Mouse (Mus musculus): ENCODE results near the gene Ecpas.
A peak's percentile ranks its signal among the peaks of the same experiment; 100 is the strongest.

The Ecpas gene

GRCm38 (mm10) chr4:58911069-58911830, 1.3 kb downstream of the Ecpas start:
- DNase-seq (ENCODE audit: low read depth), result peak; percentile 43

GRCm38 (mm10) chr4:58910175-58911068, 2.1 kb downstream of the Ecpas start:
- DNase-seq (ENCODE audit: low read depth), result no peak

DNA sequence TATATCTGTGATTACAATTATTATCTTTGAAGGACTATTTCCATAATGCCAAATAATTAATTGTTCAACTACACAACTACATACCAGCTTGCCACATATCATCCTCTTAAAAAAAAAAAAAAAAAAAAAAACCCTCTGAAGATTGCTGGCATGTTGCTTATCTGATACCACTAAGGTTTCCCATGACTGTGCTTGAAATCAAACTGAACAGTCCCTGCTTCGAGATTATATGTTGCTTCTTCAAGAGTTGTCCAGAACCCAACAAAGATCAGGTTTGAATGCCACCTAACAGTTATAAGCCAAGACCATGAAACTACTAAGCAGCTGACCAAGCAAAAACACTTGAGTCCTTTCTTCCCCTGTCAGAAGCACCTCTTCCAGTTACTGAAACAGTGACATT, 5.1 kb downstream of the Ecpas start:
- peak; percentile 67 for DNase-seq (ENCODE audit: low read depth)

DNA sequence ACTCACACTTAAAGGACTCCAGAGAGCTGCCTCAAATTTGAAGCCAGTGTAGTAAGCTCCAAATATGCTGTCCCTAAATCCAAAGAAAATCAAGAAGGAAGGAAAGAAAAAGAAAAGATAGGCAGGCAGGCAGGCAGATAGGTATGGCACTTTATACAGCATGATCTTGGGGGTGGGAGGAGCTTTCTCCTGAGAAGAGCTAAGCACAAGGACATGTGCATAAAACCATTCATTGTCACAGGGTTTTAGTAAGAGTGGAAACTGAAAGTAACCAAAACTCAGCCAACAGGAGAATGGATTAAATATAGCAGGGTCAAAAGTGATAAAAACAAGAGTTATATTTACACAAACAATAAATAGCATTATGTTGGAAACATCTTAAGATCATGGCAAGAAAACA, 14.2 kb downstream of the Ecpas start:
- peak; percentile 57 for DNase-seq (ENCODE audit: low read depth)

GRCm38 (mm10) chr4:58897436-58897835, 15.1 kb downstream of the Ecpas start:
- no peak for DNase-seq (ENCODE audit: low read depth)

GRCm38 (mm10) chr4:58894399-58894798, 18.1 kb downstream of the Ecpas start:
- no peak for DNase-seq (ENCODE audit: low read depth)

DNA sequence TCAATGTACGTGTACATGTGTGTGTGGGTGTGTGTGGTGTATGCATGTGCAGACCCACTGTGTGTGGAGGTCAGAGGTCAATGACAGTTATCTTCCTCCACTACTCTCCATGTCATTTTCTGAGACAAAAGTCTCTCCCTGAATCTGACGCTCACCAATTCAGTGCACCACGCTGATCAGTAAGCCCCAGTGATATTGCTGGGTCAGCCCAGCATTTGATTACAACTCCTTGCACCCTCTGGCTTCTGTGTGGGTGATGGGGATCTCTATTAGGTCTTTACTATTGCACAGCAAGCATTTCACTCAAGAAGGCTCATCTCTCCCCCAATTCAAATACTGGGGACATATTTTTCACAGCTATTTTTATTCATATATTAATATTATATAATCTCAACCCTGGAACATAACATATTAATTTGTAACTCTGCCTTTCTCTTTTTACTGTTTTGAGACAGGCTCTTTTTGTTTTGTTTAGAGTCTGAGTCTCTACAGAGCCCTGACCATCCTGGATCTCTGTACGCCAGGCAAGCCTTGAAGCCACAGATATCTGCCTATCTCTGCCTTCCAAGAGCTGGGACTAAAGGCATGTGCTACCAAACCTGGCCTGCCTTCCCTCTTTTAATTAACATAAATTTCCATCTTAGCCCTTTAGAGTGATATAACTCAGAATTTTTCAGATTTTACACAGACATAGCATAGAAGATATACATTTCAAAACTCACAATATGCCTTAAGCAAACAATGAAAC, 22.3 kb downstream of the Ecpas start:
- no peak for DNase-seq (ENCODE audit: low read depth)

DNA sequence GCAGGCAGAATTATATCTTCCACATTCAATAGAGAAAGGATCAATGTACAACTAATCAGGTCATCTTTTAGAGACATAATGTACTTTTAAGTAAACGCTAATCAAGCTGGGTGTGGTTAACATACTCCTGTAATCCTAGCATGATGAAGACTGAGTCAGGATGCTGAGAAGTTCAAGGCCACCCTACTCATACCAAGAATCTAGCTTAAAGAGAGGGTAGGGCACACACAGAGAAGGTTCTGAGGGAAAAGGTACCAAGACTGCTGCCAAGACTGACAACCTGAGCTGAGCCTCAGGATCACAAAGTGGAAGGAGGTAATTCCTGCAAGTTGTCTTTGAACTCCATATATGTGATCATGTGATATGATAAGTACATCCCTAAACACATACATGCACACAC, 24.0 kb downstream of the Ecpas start:
- peak; percentile 40 for DNase-seq (ENCODE audit: low read depth)

DNA sequence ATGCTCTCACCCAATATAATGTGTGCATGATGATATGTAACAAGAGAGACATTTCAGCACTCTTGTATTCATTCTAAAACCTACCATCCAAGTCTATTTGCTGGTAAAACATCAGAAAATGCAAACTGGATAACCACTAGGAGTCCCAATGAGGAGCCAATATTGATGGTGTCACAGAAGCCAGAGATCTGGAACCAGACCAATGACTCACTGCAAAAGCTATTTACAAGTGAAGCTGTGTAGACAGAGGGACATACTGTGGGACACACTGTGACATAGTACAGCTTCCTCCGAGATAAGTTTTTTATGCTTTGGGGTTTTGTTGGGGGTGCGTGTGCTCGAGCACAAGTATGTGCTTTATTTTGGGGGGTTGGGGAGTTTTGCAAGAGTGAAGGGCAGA, 24.9 kb downstream of the Ecpas start:
- peak; percentile 45 for DNase-seq (ENCODE audit: low read depth)

GRCm38 (mm10) chr4:58886778-58887177, 25.8 kb downstream of the Ecpas start:
- DNase-seq (ENCODE audit: low read depth), result no peak

DNA sequence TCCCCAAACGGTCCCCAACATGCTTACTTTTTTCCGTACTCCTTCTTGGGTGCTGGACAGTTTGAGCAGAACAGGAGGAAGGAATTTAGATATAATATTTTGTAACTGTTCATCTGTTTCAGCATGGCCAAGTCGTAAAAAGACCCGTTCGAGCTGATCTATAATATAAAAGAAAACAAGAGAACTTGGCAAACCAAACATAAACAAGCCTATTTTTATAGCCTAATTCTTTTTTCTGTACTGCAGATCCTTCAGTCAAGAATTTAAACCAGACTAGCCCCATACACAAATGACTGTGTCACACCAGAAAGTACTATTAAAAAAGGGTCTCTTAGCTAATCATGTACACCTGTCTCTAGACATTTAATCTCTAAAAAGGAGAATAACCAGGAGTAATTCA, 27.2 kb downstream of the Ecpas start:
- no peak for DNase-seq (ENCODE audit: low read depth)

DNA sequence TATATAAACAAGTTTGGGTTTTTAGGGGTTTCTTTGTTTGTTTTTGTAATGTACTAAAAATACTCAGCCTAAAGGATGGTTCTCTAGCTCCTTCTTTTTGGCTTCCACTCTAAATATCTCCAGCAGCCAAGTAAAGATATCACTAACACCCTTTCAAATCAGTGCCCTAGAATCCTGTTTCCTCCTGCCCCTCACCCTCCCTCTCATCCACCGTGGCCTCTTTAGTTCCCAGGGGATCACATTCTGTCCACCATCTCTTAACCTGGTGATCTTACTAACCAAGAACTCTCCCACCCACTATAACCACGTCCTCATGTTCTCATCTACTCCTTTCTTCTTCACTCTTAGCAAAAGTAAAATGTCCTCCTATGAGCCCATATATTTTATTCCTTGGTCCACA, 28.7 kb downstream of the Ecpas start:
- no peak for DNase-seq (ENCODE audit: low read depth)

DNA sequence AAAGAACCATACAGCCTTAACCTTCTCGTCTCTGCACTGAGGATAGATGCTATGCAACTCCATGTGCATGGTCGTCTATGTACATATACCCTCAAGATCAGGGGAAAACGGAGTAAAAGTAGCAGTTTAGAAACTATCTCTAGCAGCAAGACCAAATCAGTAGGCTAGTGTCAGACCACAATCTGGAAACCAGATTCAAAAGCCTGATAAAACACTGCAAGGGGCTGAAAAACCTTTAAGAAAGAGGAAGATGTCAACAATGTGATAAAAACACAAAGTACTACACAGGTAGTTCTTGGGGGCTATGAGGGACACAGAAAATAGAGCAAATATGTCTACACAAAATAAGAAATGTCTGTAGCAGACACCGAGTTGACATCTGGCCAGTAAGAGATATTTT, 38.2 kb downstream of the Ecpas start:
- DNase-seq (ENCODE audit: low read depth), result peak; percentile 65

- peak; percentile 68 for DNase-seq (ENCODE audit: low read depth)
Observed at GRCm38 (mm10) chr4:58867242-58867641, 45.3 kb downstream of the Ecpas start.

DNA sequence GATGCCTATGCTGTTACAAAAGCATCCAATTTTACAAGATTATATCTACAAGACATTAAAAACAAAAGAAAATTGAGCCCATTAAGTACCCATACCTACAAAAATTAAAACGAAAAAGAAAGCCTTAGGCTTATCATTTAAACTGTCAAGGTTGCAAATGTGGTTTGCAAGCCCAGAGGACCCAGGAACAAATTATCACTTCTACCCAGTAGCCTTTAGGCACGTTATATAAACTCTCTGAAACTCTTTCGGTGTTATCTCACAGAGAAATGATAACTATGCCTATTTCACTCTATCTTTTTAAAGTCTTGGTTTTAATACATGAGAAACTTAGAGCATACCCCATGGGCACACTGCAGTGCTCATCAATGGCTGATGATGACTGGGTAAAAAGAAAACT, 79.6 kb downstream of the Ecpas start:
- DNase-seq (ENCODE audit: low read depth), result no peak

- peak; percentile 69 for DNase-seq (ENCODE audit: low read depth)
Observed at GRCm38 (mm10) chr4:58825921-58826320, 86.6 kb downstream of the Ecpas start.

GRCm38 (mm10) chr4:58787616-58788015, 124.9 kb downstream of the Ecpas start, which contains the start of gene Olfr267:
Gene Olfr267, minus strand, starts transcription at chr4:58787716.
- no peak for DNase-seq (ENCODE audit: low read depth)

DNA sequence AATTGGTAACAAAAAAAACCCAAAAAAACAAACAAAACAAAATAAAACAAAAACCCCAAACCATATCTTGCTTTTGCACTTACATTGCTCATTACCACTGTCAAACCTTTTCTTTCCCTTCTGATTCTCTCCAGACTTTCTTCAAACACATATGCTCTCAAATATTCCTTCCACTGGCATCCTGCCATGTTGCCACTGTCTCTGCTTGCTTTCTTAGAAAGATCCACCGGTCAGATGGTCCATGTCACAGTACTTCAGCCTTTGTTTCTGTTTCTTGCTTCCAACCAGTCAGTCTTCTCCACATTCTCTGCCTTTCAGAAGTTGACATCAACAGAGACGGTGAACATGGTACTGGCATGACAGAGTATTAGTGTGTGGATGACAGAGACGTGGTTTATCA, 125.9 kb downstream of the Ecpas start:
- no peak for DNase-seq (ENCODE audit: low read depth)

- no peak for DNase-seq (ENCODE audit: low read depth)
Observed at GRCm38 (mm10) chr4:58763417-58763816, 149.1 kb downstream of the Ecpas start.

DNA sequence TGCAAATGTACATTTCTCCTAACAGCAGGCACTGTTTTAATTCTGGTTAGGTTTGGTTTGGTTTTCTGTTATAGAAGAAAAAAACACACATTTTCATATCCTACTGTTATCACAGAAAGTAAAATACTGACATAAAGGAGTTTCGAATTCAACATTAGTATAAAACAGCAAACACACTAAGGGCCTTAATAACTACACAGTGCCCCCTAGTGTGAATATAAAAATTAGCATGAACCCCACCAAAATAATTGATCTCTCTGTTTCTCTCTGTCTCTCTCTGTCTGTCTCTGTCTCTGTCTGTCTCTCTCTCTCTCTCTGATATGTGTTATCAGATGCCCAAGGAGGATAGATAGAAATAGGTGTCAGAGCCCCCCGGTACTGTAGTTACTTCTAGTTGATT, 163.0 kb downstream of the Ecpas start:
- peak; percentile 61 for DNase-seq (ENCODE audit: low read depth)

DNA sequence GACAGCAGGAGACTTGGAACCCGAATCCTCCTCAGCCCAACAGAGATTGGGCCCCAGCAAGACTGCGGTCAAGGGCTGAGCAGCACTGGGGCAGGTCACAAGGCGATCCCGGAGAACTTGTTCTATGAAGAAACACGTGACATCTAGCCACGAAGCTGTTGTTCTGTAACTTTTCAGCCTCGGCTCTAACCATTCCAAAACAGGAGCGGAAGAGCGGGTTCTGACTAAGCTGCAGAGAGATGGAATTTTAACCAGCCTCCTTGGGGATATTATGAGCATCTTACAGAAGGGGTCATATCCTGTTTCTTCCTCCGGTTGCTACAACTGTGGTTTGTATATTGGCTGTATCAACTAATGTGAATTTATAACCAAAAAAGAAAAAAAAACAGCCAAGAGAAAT, 163.4 kb downstream of the Ecpas start:
- no peak for DNase-seq (ENCODE audit: low read depth)

All from 416B (cell line).